Mouse (Mus musculus): ENCODE measurements around the gene Flot2.

Gene Flot2

GRCm38 (mm10) chr11:78059833-78060757 is 22.4 kb downstream of the Flot2 start:
- in situ Hi-C loops (cut with MboI, MseI), result no loop called here

DNA sequence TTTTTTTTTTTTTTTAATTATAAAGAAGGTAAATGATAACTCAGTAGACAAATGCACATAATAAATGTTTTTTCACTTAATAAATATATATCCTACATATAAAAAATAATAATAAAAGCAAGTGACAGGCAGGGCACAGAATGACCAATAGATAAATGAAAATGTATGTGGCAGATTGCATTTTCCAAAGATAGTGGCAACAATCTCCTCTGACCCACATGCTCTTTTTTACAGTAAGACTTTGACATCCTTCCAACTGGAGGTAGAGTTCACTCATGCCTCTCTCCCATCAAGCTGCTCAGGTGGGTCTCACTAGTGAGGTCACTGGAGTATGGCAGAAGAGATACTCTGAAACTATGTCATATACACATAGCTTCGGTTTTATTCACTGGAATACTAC is 24.8 kb downstream of the Flot2 start:
- in situ Hi-C loops (cut with MboI, MseI), result no loop called here

- in situ Hi-C loops (cut with MboI, MseI), result no loop called here
Measured at GRCm38 (mm10) chr11:78065906-78066305, 28.2 kb downstream of the Flot2 start.

DNA sequence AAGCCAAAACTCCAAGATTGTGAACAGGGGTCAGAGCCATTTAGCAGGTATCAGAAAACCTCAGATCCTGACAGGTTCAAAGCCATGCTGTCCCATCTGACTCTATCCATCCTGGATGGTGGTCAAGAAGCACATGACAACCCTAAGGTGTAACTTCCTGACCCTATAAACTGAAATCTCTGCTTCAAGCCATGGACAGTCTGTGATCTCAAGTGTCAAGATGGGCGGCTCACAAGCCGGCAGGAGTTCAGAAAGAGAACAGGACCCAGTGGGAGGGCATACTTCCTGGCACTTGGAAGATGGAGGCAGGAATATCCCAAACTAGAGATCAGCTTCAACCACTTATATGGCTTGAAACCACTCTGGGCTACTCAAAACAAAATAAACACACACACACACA is 28.9 kb downstream of the Flot2 start:
- in situ Hi-C loops (cut with MboI, MseI), result no loop called here

- in situ Hi-C loops (cut with MboI, MseI), result no loop called here
Measured at GRCm38 (mm10) chr11:78067566-78067965, 29.8 kb downstream of the Flot2 start.

DNA sequence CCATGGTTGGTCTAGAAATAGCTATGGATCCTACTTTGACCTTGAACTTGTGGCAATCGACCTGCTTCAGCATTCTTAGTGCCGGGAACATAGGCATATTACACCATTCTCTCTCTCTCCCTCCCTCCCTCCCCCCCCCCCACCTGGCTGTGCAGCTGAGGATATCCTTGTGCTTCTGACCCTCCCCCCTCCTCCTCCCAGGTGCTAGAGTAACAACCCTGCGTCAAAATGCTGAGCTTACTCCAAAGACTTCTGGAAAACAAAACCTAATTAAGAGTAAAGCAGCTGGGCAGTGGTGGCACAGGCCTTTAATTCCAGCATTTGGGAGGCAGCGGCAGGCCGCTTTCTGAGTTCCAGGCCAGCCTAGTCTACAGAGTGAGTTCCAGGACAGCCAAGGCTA is 31.4 kb downstream of the Flot2 start:
- in situ Hi-C loops (cut with MboI, MseI), result no loop called here

DNA sequence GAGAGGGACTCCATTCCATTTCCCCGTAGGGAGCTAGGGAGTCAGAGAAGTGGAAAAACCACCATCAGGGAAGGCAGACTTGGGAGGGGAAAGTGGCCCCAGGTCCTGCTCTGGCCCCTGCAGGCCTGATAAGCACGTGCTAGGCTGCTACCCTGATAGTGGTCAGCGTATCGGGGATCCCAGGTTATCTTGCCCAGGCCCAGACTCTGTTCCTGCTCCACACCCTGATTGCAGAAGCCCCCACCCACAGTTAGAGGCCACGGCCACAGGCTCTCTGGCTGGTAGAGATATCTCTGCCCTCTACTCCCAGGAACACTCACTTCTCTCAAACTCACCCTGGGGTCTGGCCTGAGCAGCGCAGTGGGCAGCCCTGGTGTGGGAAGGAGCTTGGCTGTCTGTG is 31.9 kb downstream of the Flot2 start:
- in situ Hi-C loops (cut with MboI, MseI), result loop anchor here (5.0 to 10.0 kb wide), 2 partner anchors 58 to 685 kb away; partner anchors contain the start of gene Ccnq (in 1 of the 2)

DNA sequence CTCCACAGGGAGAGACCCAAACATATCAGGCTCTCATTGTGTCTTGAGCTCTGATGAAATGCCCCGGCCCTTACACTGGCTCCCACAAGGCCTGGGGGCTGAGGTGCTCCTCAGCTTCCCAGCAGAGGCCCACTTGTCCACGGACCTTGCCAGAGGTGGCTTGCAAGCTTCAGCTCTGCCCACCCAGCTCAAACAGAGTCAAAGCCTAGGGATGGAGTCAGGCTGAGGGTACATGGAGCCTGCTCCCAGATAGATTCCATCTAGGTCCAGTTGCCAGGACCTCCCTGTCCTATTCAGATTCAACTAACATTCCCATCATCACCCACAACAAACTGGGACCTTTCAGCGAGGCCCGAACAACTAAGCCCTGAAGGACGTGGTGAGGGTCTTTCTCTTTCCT is 34.2 kb downstream of the Flot2 start:
- in situ Hi-C loops (cut with MboI, MseI), result loop anchor here (5.0 to 10.0 kb wide), 2 partner anchors 55 to 683 kb away; partner anchors contain the start of gene Ccnq (in 1 of the 2)

- in situ Hi-C loops (cut with MboI, MseI), result loop anchor here (5.0 to 10.0 kb wide), 2 partner anchors 55 to 682 kb away; partner anchors contain the start of gene Ccnq (in 1 of the 2)
Measured at GRCm38 (mm10) chr11:78072425-78073130, 34.8 kb downstream of the Flot2 start.

DNA sequence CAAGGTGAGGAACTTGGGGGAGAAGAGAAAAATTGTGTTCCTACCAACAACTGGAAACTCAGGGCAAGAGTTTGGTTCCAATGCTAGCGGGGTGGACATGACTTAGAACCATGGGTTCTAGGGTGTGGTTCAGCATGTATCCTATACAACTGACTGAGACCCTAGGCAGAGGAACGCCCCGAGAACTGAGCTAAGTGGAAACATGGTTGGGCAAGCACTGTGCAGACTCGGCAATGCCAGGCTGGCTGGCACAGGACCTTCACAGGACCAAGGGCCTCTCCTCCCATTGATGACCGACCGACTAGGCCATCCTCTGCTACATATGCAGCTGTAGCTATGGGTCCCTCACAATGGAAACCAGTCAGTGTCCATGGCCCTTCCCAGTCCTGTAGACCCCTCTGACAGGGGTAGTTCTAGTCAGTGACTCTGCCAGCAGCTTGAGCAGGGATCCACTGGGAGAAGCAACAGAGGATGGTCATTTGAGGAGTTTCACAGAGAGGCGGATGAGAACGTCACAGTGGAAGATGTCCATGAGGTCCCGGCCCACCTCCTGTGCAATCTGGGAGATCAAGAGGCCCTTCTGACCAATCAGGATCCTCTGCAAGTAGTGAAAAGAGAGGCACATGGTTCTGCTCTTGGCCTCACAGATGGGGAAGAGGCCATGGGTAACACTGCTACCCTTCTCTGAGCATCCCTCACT is 36.0 kb downstream of the Flot2 start:
- in situ Hi-C loops (cut with MboI, MseI), result loop anchor here (5.0 to 10.0 kb wide), 2 partner anchors 54 to 681 kb away; partner anchors contain the start of gene Ccnq (in 1 of the 2)

DNA sequence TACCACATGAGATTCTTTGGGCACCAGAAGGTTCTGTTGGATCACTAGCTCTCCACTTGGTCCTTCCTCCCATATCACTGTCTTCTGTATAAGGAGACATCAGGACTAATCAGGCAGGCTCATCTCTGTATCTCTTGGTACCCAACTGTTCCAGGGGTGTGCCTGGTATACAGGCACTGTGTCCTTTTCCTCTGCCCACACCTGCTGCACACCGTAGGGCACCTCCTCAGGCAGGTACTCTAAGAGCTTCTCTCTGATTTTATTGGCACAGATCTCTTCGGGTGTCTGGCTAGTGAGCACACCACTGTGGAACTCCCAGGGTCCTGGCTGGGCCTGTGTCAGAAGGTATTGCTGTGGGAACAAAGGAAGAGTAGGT is 36.5 kb downstream of the Flot2 start:
- in situ Hi-C loops (cut with MboI, MseI), result loop anchor here (5.0 to 10.0 kb wide), 2 partner anchors 53 to 681 kb away; partner anchors contain the start of gene Ccnq (in 1 of the 2)

DNA sequence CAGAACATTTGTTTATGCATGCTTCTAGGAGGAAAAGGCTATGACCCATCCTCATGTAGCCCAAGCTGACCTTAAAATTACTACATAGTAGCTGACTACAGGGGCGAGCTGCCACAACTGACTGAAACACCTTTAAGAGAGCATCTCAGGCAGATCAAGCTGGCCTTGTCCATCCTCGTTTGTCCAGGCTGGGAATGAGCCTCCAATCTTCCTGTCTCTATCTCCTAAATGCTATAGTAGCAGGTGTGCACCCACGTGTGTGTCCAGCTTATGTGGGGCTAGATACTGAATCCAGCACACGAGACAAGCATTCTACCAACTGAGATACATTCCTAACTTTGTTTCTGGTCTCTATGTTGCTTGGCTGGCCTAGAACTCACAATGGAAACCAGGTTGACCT is 36.9 kb downstream of the Flot2 start:
- in situ Hi-C loops (cut with MboI, MseI), result loop anchor here (5.0 to 10.0 kb wide), 2 partner anchors 53 to 680 kb away; partner anchors contain the start of gene Ccnq (in 1 of the 2)

DNA sequence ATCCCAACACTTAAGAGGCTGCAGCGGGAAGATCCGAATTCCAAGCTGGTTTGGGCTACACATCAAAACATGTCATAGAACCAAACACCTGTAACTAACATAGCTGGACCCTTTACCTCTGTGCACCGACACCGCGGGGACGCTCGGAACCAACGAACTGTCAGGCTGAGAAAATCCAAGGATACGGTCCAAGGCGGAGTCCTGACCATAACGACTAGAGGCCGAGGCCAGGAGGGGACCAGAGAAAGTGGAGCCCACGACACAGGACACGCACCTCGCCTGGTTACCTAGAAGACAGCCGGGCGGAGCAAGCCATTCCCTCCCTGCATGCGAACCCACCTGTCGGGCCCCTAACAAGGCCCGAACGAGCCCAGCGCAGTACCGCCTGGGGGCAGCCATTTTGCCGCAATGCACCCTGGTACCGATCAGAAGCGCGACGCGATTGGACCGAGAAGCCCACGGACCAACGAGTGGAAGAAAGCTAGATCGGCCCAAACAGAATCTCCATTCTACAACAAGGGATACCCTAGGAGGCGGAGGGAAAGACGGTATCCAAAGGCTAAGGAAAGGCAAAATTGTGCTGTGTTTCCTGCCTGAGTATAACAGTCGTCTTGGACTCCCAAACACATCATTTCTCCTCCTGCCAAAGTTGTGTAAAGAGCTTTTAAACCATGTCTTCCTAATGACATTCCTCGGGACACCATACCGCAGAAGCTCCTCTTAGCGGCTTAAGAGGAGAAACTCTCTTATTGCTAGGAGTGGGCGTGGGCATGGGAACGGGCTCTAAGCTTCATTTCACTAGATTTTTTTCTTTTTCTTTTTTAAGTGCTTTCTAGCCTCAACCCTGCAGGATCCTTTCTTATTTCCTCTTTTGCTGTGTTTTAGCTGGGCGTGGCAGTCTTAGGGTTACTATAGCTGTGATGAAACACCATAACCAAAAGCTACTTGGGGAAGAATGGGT is 42.5 kb downstream of the Flot2 start, which contains the start of gene Eral1:
Gene Eral1 (minus strand): TSS at position 423 of the 961 bp plus-strand sequence.
- in situ Hi-C loops (cut with MboI, MseI), result loop anchor here (5.0 to 10.0 kb wide), 3 partner anchors 87 to 1715 kb away; partner anchors contain the start of genes Ccnq (in 1 of the 2) and Traf4 (in 1 of the 2)

GRCm38 (mm10) chr11:78083595-78083994 is 45.9 kb downstream of the Flot2 start:
- in situ Hi-C loops (cut with MboI, MseI), result loop anchor here in 1 of 2 experiments (5.0 to 10.0 kb wide), 2 partner anchors 84 to 1711 kb away; partner anchors contain the start of gene Traf4

GRCm38 (mm10) chr11:78086925-78087479 is 49.3 kb downstream of the Flot2 start:
- in situ Hi-C loops (cut with MboI, MseI), result loop anchor here in 1 of 2 experiments (5.0 to 10.0 kb wide), 2 partner anchors 40 to 1708 kb away; no protein-coding TSS in a partner anchor

GRCm38 (mm10) chr11:78087756-78088281 is 50.1 kb downstream of the Flot2 start:
- in situ Hi-C loops (cut with MboI, MseI), result loop anchor here in 1 of 2 experiments (5.0 to 10.0 kb wide), 2 partner anchors 41 to 1707 kb away; no protein-coding TSS in a partner anchor

DNA sequence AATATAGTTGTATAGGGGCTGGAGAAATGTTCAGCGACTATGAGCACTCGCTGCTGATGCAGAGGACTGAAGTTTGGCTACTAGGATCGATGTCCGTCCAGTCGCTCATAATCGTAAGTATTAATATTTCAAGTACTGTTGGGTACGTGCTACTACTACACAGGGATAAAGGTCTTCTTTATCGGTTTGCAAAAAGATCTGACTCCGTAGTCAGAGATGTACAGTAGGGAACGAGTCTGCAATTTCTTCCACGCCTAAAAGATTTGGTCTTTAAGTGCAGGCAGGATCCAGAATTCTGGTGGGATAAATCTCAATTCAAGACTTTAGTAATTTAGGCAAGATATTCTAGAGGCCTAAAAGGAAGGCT is 56.4 kb downstream of the Flot2 start:
- in situ Hi-C loops (cut with MboI, MseI), result no loop called here

DNA sequence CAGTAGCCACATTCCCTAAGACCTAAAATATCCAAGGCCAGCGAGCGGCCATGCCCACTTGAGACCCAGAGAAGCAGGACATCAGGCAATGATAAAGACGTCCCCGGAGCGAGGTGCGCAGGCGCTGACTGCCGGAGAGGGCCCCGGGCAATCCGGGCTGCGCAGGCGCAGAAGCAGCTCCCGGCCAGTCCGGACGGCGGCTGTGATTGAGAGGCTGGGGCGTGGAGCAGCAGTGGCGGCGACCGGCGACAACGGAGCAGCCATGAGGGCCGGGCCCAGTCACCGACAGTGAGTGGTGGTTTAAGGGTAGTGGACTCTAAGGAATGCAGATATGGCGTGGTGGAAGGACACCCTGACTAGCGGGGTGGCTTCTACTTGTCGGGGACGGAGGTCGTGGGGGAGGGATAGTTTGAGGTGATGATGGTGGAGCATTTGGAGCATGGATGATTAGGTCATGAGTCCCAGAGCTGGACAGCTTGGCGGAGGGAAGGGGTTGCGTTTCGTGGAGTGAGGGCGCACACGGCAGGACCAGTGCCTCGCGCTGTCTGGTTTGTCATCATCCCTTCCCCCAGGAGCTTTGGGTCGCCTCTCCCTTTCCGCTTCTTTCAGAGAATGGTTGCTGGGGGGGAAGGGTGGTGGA is 56.9 kb downstream of the Flot2 start, which contains the start of gene Fam222b:
Gene Fam222b (plus strand): TSS at position 157 of the 640 bp plus-strand sequence.
- in situ Hi-C loops (cut with MboI, MseI), result no loop called here

GRCm38 (mm10) chr11:78095144-78095516 is 57.4 kb downstream of the Flot2 start:
- in situ Hi-C loops (cut with MboI, MseI), result no loop called here

Measured in T-helper 17 cell (primary cell).